Mouse (Mus musculus) embryonic facial prominence, embryonic 12.5 days (tissue): ENCODE results near the gene Crtc3. TPM values are rescaled to one million over a fixed set of nuclear protein-coding genes. Genes with fewer than 3 reads are reported as not detected.

ENCODE experiments used
- ATAC-seq: fragments of 200-750 bp; cut with Nextera tagmentation; 2 replicates; pipeline ENCODE4 v1.8.0; 2017; ENCODE audit not compliant: insufficient number of reproducible peaks, insufficient read depth, low FRiP score, low TSS enrichment
- H3K27ac ChIP-seq: fragments of 300-500 bp; sonication (generic); 2 replicates; pipeline ENCODE4 v1.5.1; 2016; ENCODE audit warnings: mild to moderate bottlenecking
- H3K27me3 ChIP-seq: fragments of 300-500 bp; sonication (generic); 2 replicates; pipeline ENCODE4 v1.6.1; 2016; ENCODE audit warnings: mild to moderate bottlenecking, moderate library complexity
- H3K36me3 ChIP-seq: fragments of 300-500 bp; sonication (generic); 2 replicates; pipeline ENCODE4 v1.6.1; 2016; ENCODE audit warnings: mild to moderate bottlenecking
- H3K4me1 ChIP-seq: fragments of 300-500 bp; sonication (generic); 2 replicates; pipeline ENCODE4 v1.6.1; 2016
- H3K4me2 ChIP-seq: fragments of 300-500 bp; sonication (generic); replicated peaks from 2 replicates; pipeline ENCODE4 v1.6.1; 2016; ENCODE audit warnings: mild to moderate bottlenecking, moderate library complexity
- H3K4me3 ChIP-seq: fragments of 300-500 bp; sonication (generic); 2 replicates; pipeline ENCODE4 v1.5.1; 2016; ENCODE audit warnings: mild to moderate bottlenecking
- H3K9ac ChIP-seq: fragments of 300-500 bp; sonication (generic); 2 replicates; pipeline ENCODE4 v1.6.1; 2016; ENCODE audit warnings: mild to moderate bottlenecking, moderate library complexity
- H3K9me3 ChIP-seq: fragments of 300-500 bp; sonication (generic); 2 replicates; pipeline ENCODE4 v1.6.1; 2016; ENCODE audit warnings: mild to moderate bottlenecking, moderate library complexity
- WGBS: fragments of 180-500 bp; shearing (Covaris S2); methylation state at CpG from one replicate; pipeline ENCODE4 v1.1.7; 2016; 5-methylcytosine and 5-hydroxymethylcytosine counted together
- polyA plus RNA-seq: library from polyadenylated mRNA; unstranded; fragments of >200 nt; fragmentation: Nextera tagmentation; extraction: Ambion mirVana; gene quantifications from 2 replicates; pipeline ENCODE4 v1.2.1, GENCODE M21; 2016

Crtc3 gene
- polyA plus RNA-seq, 1 experiment from 2014 or later = 25.0 TPM

- no peak overlapping the region for H3K9ac ChIP-seq
- WGBS = 60% methylated on average over 1 of the region's 1 CpGs
- H3K9me3 ChIP-seq = no peaks in the 10 kb centered on the region
- H3K4me1 ChIP-seq = peaks cover 16% of the 10 kb centered on the region
- ATAC-seq = no peak
- H3K4me3 ChIP-seq = no peak overlapping the region
- no peak overlapping the region for H3K27ac ChIP-seq
- no peaks in the 10 kb centered on the region for H3K36me3 ChIP-seq
- H3K27me3 ChIP-seq = no peaks in the 10 kb centered on the region
- H3K4me2 ChIP-seq = no peak overlapping the region
These were observed 6.0 kb downstream of the Crtc3 start for GRCm38 (mm10) chr7:80682630-80683029.

- Histone ChIP-seq H3K9ac (no peak overlapping the region), H3K27me3 (no peaks in the 10 kb centered on the region), H3K27ac (0 out of 2 replicates have a peak overlapping the region, but pooled peaks have one; percentile 17), H3K4me2 (peak overlapping the region; percentile 11; the same call in 1 of the 2 replicates), H3K4me3 (no peak overlapping the region), H3K36me3 (no peaks in the 10 kb centered on the region; the same call in 1 of the 2 replicates), H3K9me3 (no peaks in the 10 kb centered on the region), H3K4me1 (peaks cover 14% of the 10 kb centered on the region)
- ATAC-seq = no peak; the same call in 1 of the 2 replicates
- WGBS = 10% methylated on average over 12 of the region's 12 CpGs
These were observed 8.3 kb downstream of the Crtc3 start for GRCm38 (mm10) chr7:80680218-80680847.

- H3K27ac ChIP-seq = no peak overlapping the region
These were observed 16.4 kb downstream of the Crtc3 start for GRCm38 (mm10) chr7:80672323-80672722.

GRCm38 (mm10) chr7:80670889-80671288 lies 17.8 kb downstream of the Crtc3 start:
- ATAC-seq = no peak
- H3K9me3 ChIP-seq = no peaks in the 10 kb centered on the region
- WGBS = 85% methylated on average over 6 of the region's 6 CpGs
- H3K27me3 ChIP-seq = no peaks in the 10 kb centered on the region
- no peak overlapping the region for H3K9ac ChIP-seq
- no peak overlapping the region for H3K4me2 ChIP-seq
- H3K4me1 ChIP-seq = peaks cover 27% of the 10 kb centered on the region
- H3K4me3 ChIP-seq = no peak overlapping the region
- peaks cover 2% of the 10 kb centered on the region; the same call in 1 of the 2 replicates for H3K36me3 ChIP-seq
- H3K27ac ChIP-seq = no peak overlapping the region

More at GRCm38 (mm10) chr7:80672323-80672722, 16.4 kb downstream of the Crtc3 start:
- WGBS = 64% methylated on average over 3 of the region's 3 CpGs
- ATAC-seq = no peak
- Histone ChIP-seq H3K9me3 (no peaks in the 10 kb centered on the region), H3K27me3 (no peaks in the 10 kb centered on the region), H3K4me2 (no peak overlapping the region), H3K9ac (no peak overlapping the region), H3K4me3 (no peak overlapping the region), H3K36me3 (peaks cover 2% of the 10 kb centered on the region; the same call in 1 of the 2 replicates), H3K4me1 (peaks cover 16% of the 10 kb centered on the region)

GRCm38 (mm10) chr7:80667190-80667589 lies 21.5 kb downstream of the Crtc3 start:
- ATAC-seq = no peak
- no peaks in the 10 kb centered on the region for H3K9me3 ChIP-seq
- H3K27ac ChIP-seq = peak overlapping the region; percentile 84
- H3K4me3 ChIP-seq = no peak overlapping the region
- H3K27me3 ChIP-seq = no peaks in the 10 kb centered on the region
- 42% methylated on average over 11 of the region's 11 CpGs for WGBS
- H3K36me3 ChIP-seq = peaks cover 2% of the 10 kb centered on the region; the same call in 1 of the 2 replicates
- no peak overlapping the region for H3K4me2 ChIP-seq
- H3K9ac ChIP-seq = no peak overlapping the region
- H3K4me1 ChIP-seq = peaks cover 25% of the 10 kb centered on the region

GRCm38 (mm10) chr7:80666198-80666915 lies 22.3 kb downstream of the Crtc3 start:
- H3K4me3 ChIP-seq = no peak overlapping the region
- H3K4me2 ChIP-seq = no peak overlapping the region; the same call in 1 of the 2 replicates
- 25% methylated on average over 10 of the region's 10 CpGs for WGBS
- peaks cover 25% of the 10 kb centered on the region for H3K4me1 ChIP-seq
- no peaks in the 10 kb centered on the region for H3K36me3 ChIP-seq
- peak; percentile 71; the same call in 1 of the 2 replicates for ATAC-seq
- H3K27ac ChIP-seq = peak overlapping the region; percentile 84
- H3K9ac ChIP-seq = no peak overlapping the region
- no peaks in the 10 kb centered on the region for H3K27me3 ChIP-seq
- no peaks in the 10 kb centered on the region for H3K9me3 ChIP-seq

- Histone ChIP-seq H3K27ac (no peak overlapping the region), H3K4me1 (peaks cover 17% of the 10 kb centered on the region), H3K4me3 (no peak overlapping the region), H3K4me2 (no peak overlapping the region), H3K9me3 (no peaks in the 10 kb centered on the region), H3K36me3 (no peaks in the 10 kb centered on the region), H3K9ac (no peak overlapping the region), H3K27me3 (no peaks in the 10 kb centered on the region)
- 93% methylated on average over 4 of the region's 4 CpGs for WGBS
- no peak for ATAC-seq
These were observed 27.6 kb downstream of the Crtc3 start for GRCm38 (mm10) chr7:80661082-80661481.

- WGBS = 82% methylated on average over 4 of the region's 4 CpGs
- Histone ChIP-seq H3K4me3 (no peak overlapping the region), H3K4me2 (no peak overlapping the region), H3K27ac (no peak overlapping the region), H3K36me3 (0 out of 2 replicates have a peak, but pooled peaks cover under 1% of the 10 kb centered on the region), H3K9ac (no peak overlapping the region), H3K4me1 (peaks cover 17% of the 10 kb centered on the region), H3K27me3 (no peaks in the 10 kb centered on the region), H3K9me3 (no peaks in the 10 kb centered on the region)
- no peak for ATAC-seq
These were observed 28.1 kb downstream of the Crtc3 start for GRCm38 (mm10) chr7:80660619-80661018.

- 48% methylated on average over 8 of the region's 8 CpGs for WGBS
- no peak overlapping the region for H3K4me2 ChIP-seq
- 0 out of 2 replicates have a peak, but pooled peaks cover 3% of the 10 kb centered on the region for H3K36me3 ChIP-seq
- peak overlapping the region; percentile 55; the same call in 1 of the 2 replicates for H3K27ac ChIP-seq
- H3K9me3 ChIP-seq = no peaks in the 10 kb centered on the region
- H3K27me3 ChIP-seq = no peaks in the 10 kb centered on the region
- no peak for ATAC-seq
- H3K9ac ChIP-seq = no peak overlapping the region
- H3K4me3 ChIP-seq = no peak overlapping the region
- H3K4me1 ChIP-seq = peaks cover 26% of the 10 kb centered on the region
These were observed 30.8 kb downstream of the Crtc3 start for GRCm38 (mm10) chr7:80657896-80658295.

GRCm38 (mm10) chr7:80655350-80656013 lies 33.2 kb downstream of the Crtc3 start:
- Histone ChIP-seq H3K4me3 (no peak overlapping the region), H3K27ac (peak overlapping the region; percentile 57), H3K4me2 (no peak overlapping the region), H3K9me3 (no peaks in the 10 kb centered on the region), H3K27me3 (no peaks in the 10 kb centered on the region), H3K4me1 (peaks cover 33% of the 10 kb centered on the region), H3K36me3 (0 out of 2 replicates have a peak, but pooled peaks cover 3% of the 10 kb centered on the region), H3K9ac (peak overlapping the region; percentile 4; the same call in 1 of the 2 replicates)
- no peak for ATAC-seq
- WGBS = 70% methylated on average over 6 of the region's 6 CpGs

- no peak overlapping the region for H3K9ac ChIP-seq
- no peak overlapping the region for H3K4me2 ChIP-seq
- no peaks in the 10 kb centered on the region for H3K9me3 ChIP-seq
- no peaks in the 10 kb centered on the region for H3K27me3 ChIP-seq
- WGBS = 75% methylated on average over 5 of the region's 5 CpGs
- 0 out of 2 replicates have a peak, but pooled peaks cover 3% of the 10 kb centered on the region for H3K36me3 ChIP-seq
- H3K4me1 ChIP-seq = peaks cover 33% of the 10 kb centered on the region
- no peak for ATAC-seq
- peak overlapping the region; percentile 57; the same call in 1 of the 2 replicates for H3K27ac ChIP-seq
- H3K4me3 ChIP-seq = no peak overlapping the region
These were observed 33.8 kb downstream of the Crtc3 start for GRCm38 (mm10) chr7:80654926-80655325.
